Mouse (Mus musculus) liver, adult 2 months (tissue): ENCODE measurements at regions not wholly inside any gene's neighbourhood (a gene's known extent, or its start where the extent isn't known, plus 50 kb on each side); places are given as distances from the start of the nearest gene placed in this dataset.

Source experiments
- DNase-seq: peaks from one replicate; pipeline ENCODE4 v3.0.0-alpha.2; 2011; ENCODE audit warnings: low read depth, low spot score; ENCODE audit errors: extremely low read depth
- H3K27ac ChIP-seq: fragments of 200-500 bp; replicated peaks from 2 replicates; pipeline ENCODE4 v1.5.1; 2012; ENCODE audit warnings: low read depth, mild to moderate bottlenecking, control low read depth, inconsistent platforms, low read length; ENCODE audit not compliant: insufficient read depth
- H3K27me3 ChIP-seq: fragments of 200-500 bp; 2 replicates; pipeline ENCODE4 v1.6.1; 2012; ENCODE audit warnings: mild to moderate bottlenecking, moderate library complexity, low read length, inconsistent platforms; ENCODE audit not compliant: control insufficient read depth, insufficient read depth
- H3K36me3 ChIP-seq: fragments of 200-500 bp; 2 replicates; pipeline ENCODE4 v1.6.1; 2012; ENCODE audit warnings: low read length, inconsistent platforms; ENCODE audit not compliant: control insufficient read depth, insufficient read depth
- H3K4me1 ChIP-seq: fragments of 200-500 bp; 2 replicates; pipeline ENCODE4 v1.6.1; 2011; ENCODE audit warnings: low read length; ENCODE audit not compliant: control insufficient read depth, insufficient read depth
- H3K4me3 ChIP-seq: fragments of 200-500 bp; 2 replicates; pipeline ENCODE4 v1.5.1; 2011; ENCODE audit warnings: low read depth, mild to moderate bottlenecking, control low read depth, low read length, moderate library complexity; ENCODE audit not compliant: insufficient read depth
- H3K79me2 ChIP-seq: fragments of 200-500 bp; 2 replicates; pipeline ENCODE4 v1.6.1; 2012; ENCODE audit warnings: inconsistent platforms, mild to moderate bottlenecking, low read length, moderate library complexity; ENCODE audit not compliant: control insufficient read depth, insufficient read depth
- H3K9ac ChIP-seq: fragments of 200-500 bp; 2 replicates; pipeline ENCODE4 v1.6.1; 2012; ENCODE audit warnings: low read depth, mild to moderate bottlenecking, control low read depth, inconsistent platforms, low read length
- CTCF ChIP-seq: fragments of 200-500 bp; IDR thresholded peaks from 2 replicates; pipeline ENCODE4 v1.5.1; 2011; ENCODE audit warnings: low read depth, low read length, control low read depth
- POLR2A ChIP-seq: fragments of 200-500 bp; IDR thresholded peaks from 2 replicates; pipeline ENCODE4 v1.6.1; 2011; ENCODE audit warnings: low read length, control low read depth; ENCODE audit not compliant: insufficient read depth; ENCODE audit errors: extremely low read depth
- WGBS: fragments of 180-500 bp; shearing (Covaris S2); methylation state at CpG from one replicate; pipeline ENCODE4 v1.1.7; 2018; 5-methylcytosine and 5-hydroxymethylcytosine counted together

DNA sequence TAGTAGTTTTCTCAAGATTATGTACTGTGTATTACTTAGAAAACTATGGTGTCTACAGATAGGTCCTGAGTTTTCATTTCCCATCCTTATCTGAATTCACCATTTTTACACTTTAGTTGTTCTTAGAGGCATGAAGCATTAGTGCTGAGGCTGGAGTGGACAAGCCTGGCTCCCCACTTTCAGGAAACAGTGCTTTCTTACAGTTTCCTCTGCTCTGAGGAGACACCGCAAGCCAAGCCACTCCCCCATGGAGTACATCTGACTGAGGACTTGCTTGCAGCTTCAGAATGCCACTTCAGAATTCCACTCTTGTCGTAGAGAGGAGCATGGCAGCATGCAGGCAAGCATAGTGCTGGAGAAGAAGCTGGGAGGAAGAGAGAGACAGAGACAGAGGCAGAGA is 682.6 kb downstream of the Slc16a7 start:
- no peaks in the 10 kb centered on the region for H3K4me1 ChIP-seq
- TF ChIP-seq POLR2A (no peak), CTCF (no peak)
- H3K79me2 ChIP-seq: no peaks in the 10 kb centered on the region
- no peak overlapping the region for H3K9ac ChIP-seq
- H3K36me3 ChIP-seq: no peaks in the 10 kb centered on the region
- no peaks in the 10 kb centered on the region for H3K27me3 ChIP-seq
- DNase-seq: no peak
- no peak overlapping the region for H3K27ac ChIP-seq
- H3K4me3 ChIP-seq: no peak overlapping the region
- WGBS: 72% methylated on average over 2 of the region's 2 CpGs
